Mouse (Mus musculus) ES-Bruce4 (cell line): ENCODE measurements around the gene Retreg1. TPM values are rescaled to one million over a fixed set of nuclear protein-coding genes. Genes with fewer than 3 reads are reported as not detected.

Experiments
- H3K27ac ChIP-seq: 2 replicates; pipeline ENCODE4 v1.5.1; 2012; ENCODE audit warnings: low read length, inconsistent platforms; ENCODE audit not compliant: insufficient read depth
- H3K27me3 ChIP-seq: 2 replicates; pipeline ENCODE4 v1.6.1; 2012; ENCODE audit warnings: mild to moderate bottlenecking, low read length, inconsistent platforms; ENCODE audit not compliant: control insufficient read depth, poor library complexity, insufficient read depth, severe bottlenecking
- H3K36me3 ChIP-seq: 2 replicates; pipeline ENCODE4 v1.6.1; 2012; ENCODE audit warnings: inconsistent platforms, mild to moderate bottlenecking, low read length, moderate library complexity; ENCODE audit not compliant: control insufficient read depth, poor library complexity, insufficient read depth, severe bottlenecking
- H3K4me1 ChIP-seq: one replicate; pipeline ENCODE4 v1.8.1; 2011; ENCODE audit warnings: low read length; ENCODE audit not compliant: control insufficient read depth, insufficient read depth
- H3K4me3 ChIP-seq: 2 replicates; pipeline ENCODE4 v1.5.1; 2011; ENCODE audit warnings: low read depth, mild to moderate bottlenecking, low read length
- H3K9ac ChIP-seq: 2 replicates; pipeline ENCODE4 v1.6.1; 2012; ENCODE audit warnings: low read depth, mild to moderate bottlenecking, inconsistent platforms; ENCODE audit not compliant: poor library complexity, severe bottlenecking
- H3K9me3 ChIP-seq: replicated peaks from 2 replicates; pipeline ENCODE4 v1.6.1; 2012; ENCODE audit warnings: mild to moderate bottlenecking, low read length, inconsistent platforms; ENCODE audit not compliant: control insufficient read depth, poor library complexity, insufficient read depth, severe bottlenecking
- CTCF ChIP-seq: IDR thresholded peaks from one replicate; pipeline ENCODE4 v1.8.1; 2011; ENCODE audit warnings: low read depth, low read length
- EP300 ChIP-seq: IDR thresholded peaks from 2 replicates; pipeline ENCODE4 v1.6.1; 2011; ENCODE audit warnings: low read depth, low read length; ENCODE audit not compliant: insufficient read depth
- POLR2A ChIP-seq: IDR thresholded peaks from one replicate; pipeline ENCODE4 v1.8.1; 2011; ENCODE audit warnings: low read length; ENCODE audit not compliant: insufficient read depth
- polyA plus RNA-seq: library from polyadenylated mRNA; stranded (reverse); fragments of >200 nt; gene quantifications from 2 replicates; pipeline ENCODE4 v1.2.4, GENCODE M21; 2011; ENCODE audit warnings: low read depth; ENCODE audit not compliant: missing spikeins, insufficient read depth, insufficient read length

Gene Retreg1
- polyA plus RNA-seq, 1 experiment = 16.5 TPM

- H3K4me3 ChIP-seq = no peak overlapping the region
- H3K27ac ChIP-seq = no peak overlapping the region
- no peaks in the 10 kb centered on the region for H3K27me3 ChIP-seq
- TF ChIP-seq POLR2A = no peak
- TF ChIP-seq EP300 = no peak
- no peak for TF ChIP-seq CTCF
- no peaks in the 10 kb centered on the region for H3K4me1 ChIP-seq
- H3K9ac ChIP-seq = no peak overlapping the region
- no peaks in the 10 kb centered on the region for H3K36me3 ChIP-seq
- H3K9me3 ChIP-seq = peaks cover 5% of the 10 kb centered on the region
Observed at GRCm38 (mm10) chr15:25821981-25822380, 21.0 kb upstream of the Retreg1 start.

GRCm38 (mm10) chr15:25822656-25823055, 20.3 kb upstream of the Retreg1 start:
- peaks cover 5% of the 10 kb centered on the region for H3K9me3 ChIP-seq
- no peaks in the 10 kb centered on the region for H3K4me1 ChIP-seq
- H3K4me3 ChIP-seq = no peak overlapping the region
- H3K27me3 ChIP-seq = no peaks in the 10 kb centered on the region
- no peak overlapping the region for H3K9ac ChIP-seq
- no peaks in the 10 kb centered on the region for H3K36me3 ChIP-seq
- H3K27ac ChIP-seq = no peak overlapping the region
- no peak for TF ChIP-seq CTCF
- no peak for TF ChIP-seq POLR2A
- TF ChIP-seq EP300 = no peak

- H3K27ac ChIP-seq = no peak overlapping the region
- H3K4me3 ChIP-seq = no peak overlapping the region
- no peaks in the 10 kb centered on the region for H3K36me3 ChIP-seq
- TF ChIP-seq CTCF (no peak), POLR2A (no peak), EP300 (no peak)
- no peaks in the 10 kb centered on the region for H3K9me3 ChIP-seq
- no peaks in the 10 kb centered on the region for H3K27me3 ChIP-seq
- H3K9ac ChIP-seq = no peak overlapping the region
- no peaks in the 10 kb centered on the region for H3K4me1 ChIP-seq
Observed at GRCm38 (mm10) chr15:25826531-25826961, 16.4 kb upstream of the Retreg1 start.

GRCm38 (mm10) chr15:25828464-25828863, 14.5 kb upstream of the Retreg1 start:
- no peaks in the 10 kb centered on the region for H3K36me3 ChIP-seq
- no peak overlapping the region for H3K27ac ChIP-seq
- no peaks in the 10 kb centered on the region for H3K9me3 ChIP-seq
- no peak overlapping the region for H3K4me3 ChIP-seq
- no peaks in the 10 kb centered on the region for H3K27me3 ChIP-seq
- TF ChIP-seq CTCF (no peak), EP300 (no peak), POLR2A (no peak)
- H3K4me1 ChIP-seq = no peaks in the 10 kb centered on the region
- no peak overlapping the region for H3K9ac ChIP-seq

- Histone ChIP-seq H3K4me1 (no peaks in the 10 kb centered on the region), H3K9ac (no peak overlapping the region), H3K9me3 (no peaks in the 10 kb centered on the region), H3K4me3 (no peak overlapping the region), H3K36me3 (no peaks in the 10 kb centered on the region), H3K27me3 (no peaks in the 10 kb centered on the region), H3K27ac (no peak overlapping the region)
- TF ChIP-seq CTCF (no peak), POLR2A (no peak), EP300 (no peak)
Observed at GRCm38 (mm10) chr15:25830426-25830825, 12.6 kb upstream of the Retreg1 start.

- no peaks in the 10 kb centered on the region for H3K9me3 ChIP-seq
- H3K27ac ChIP-seq = no peak overlapping the region
- H3K36me3 ChIP-seq = no peaks in the 10 kb centered on the region
- H3K4me1 ChIP-seq = no peaks in the 10 kb centered on the region
- H3K9ac ChIP-seq = no peak overlapping the region
- no peaks in the 10 kb centered on the region for H3K27me3 ChIP-seq
- TF ChIP-seq CTCF (no peak), EP300 (no peak), POLR2A (no peak)
- H3K4me3 ChIP-seq = no peak overlapping the region
Observed at GRCm38 (mm10) chr15:25834282-25834681, 8.7 kb upstream of the Retreg1 start.
